In the genomic region with DNA sequence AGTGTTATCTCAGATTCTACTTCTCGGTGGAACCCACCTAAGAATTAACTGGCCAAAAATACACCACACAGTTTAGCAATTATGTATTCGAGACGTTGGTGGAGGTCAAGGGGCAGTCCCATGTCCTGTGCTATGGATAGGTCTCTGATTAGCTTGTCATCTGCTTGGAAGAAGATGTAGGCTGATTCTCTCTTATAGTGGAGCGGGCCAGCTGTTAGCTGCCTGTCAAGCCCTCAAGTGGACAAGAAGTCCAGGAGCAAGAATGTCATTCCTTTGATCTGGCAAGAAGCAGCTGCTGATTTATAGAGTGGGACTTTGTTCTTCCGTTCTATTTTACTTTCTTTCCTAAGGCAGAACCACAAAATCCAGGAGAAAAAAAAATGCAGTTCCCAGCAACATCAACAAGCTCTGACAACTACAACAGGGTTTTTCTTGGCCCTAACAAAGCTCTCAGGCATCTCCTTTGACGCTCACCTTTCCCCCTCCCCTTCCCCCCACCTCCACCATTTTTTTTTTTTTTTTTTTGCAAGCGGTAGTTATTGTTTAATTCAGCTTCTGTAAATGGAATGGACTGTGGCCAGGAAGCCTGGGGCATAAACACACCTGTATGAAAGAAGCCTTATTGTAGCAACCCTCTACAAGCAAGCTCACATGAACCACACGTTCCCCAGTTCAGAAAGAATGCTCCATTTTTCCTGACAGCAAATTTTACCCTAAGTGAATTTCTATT, we compare ENCODE assay signal across 17 mouse cellular contexts.
DNase-seq lines count a peak whose midpoint lies in the region; ATAC-seq and TF ChIP-seq lines count a peak whose summit lies in the region.
"Had no signal": no experiment of that assay in that cellular context is flagged by ENCODE, and none has a peak within 500 bp of the region (broad histone marks: within the 10 kb centered on the region; RNA-seq: fewer than 3 reads in every experiment).

No protein-coding gene starts in this region.

- WGBS in hindbrain, embryonic 12.5 days = 64% methylated on average over 8 of the region's 8 CpGs
- 63% methylated on average over 8 of the region's 8 CpGs for WGBS in hindbrain, embryonic 11.5 days
- 47% methylated on average over 8 of the region's 8 CpGs for WGBS in embryonic facial prominence, embryonic 14.5 days

- peaks cover 13% of the 10 kb centered on the region for H3K4me1 ChIP-seq in hindbrain, embryonic 12.5 days
- H3K4me1 ChIP-seq in hindbrain, embryonic 11.5 days (replicated peaks; ENCODE audit: control insufficient read depth, insufficient read depth, low read length) = no peaks in the 10 kb centered on the region
- peaks cover 0 to 4% of the 10 kb centered on the region in 2 experiments; a peak in 1 of 4 replicates for H3K4me1 ChIP-seq in ES-E14 (ENCODE audit: control insufficient read depth in 2 of 2, insufficient read depth in 2 of 2, low read length in 2 of 2, poor library complexity in 1 of 2)
- H3K4me1 ChIP-seq in embryonic facial prominence, embryonic 14.5 days (ENCODE audit: control insufficient read depth, insufficient read depth, low read length) = peaks cover 4% of the 10 kb centered on the region; the same call in 1 of the 2 replicates
- H3K4me1 ChIP-seq: liver, embryonic 12.5 days had no signal

- H3K27ac ChIP-seq in hindbrain, embryonic 12.5 days = peak overlapping the region; percentile 12; the same call in 1 of the 2 replicates
- no peak overlapping the region for H3K27ac ChIP-seq in hindbrain, embryonic 11.5 days (ENCODE audit: low read depth, low read length)
- no peak overlapping the region for H3K27ac ChIP-seq in ES-E14 (ENCODE audit: insufficient read depth, low read depth, low read length, poor library complexity, severe bottlenecking)
- H3K27ac ChIP-seq in embryonic facial prominence, embryonic 14.5 days (replicated peaks; ENCODE audit: low read depth, low read length) = no peak overlapping the region
- H3K27ac ChIP-seq: forebrain, embryonic 12.5 days; heart, embryonic 15.5 days; liver, embryonic 12.5 days; midbrain, embryonic 10.5 days had no signal

- H3K9ac ChIP-seq in hindbrain, embryonic 12.5 days = no peak overlapping the region
- no peak overlapping the region for H3K9ac ChIP-seq in hindbrain, embryonic 11.5 days (ENCODE audit: low read depth, low read length)
- no peak overlapping the region for H3K9ac ChIP-seq in ES-E14 (ENCODE audit: insufficient read depth, low read depth, low read length, poor library complexity, severe bottlenecking)
- H3K9ac ChIP-seq in embryonic facial prominence, embryonic 14.5 days (ENCODE audit: low read depth, low read length) = no peak overlapping the region
- H3K9ac ChIP-seq: forebrain, embryonic 12.5 days; heart, embryonic 15.5 days; liver, embryonic 12.5 days had no signal

- in situ Hi-C loops in ES-E14 (cut with MboI; ENCODE audit: low sequenced_read_pairs in 2 of 2, unreplicated experiment in 2 of 2) = no loop called here

- no peaks in the 10 kb centered on the region for H3K9me3 ChIP-seq in hindbrain, embryonic 12.5 days (replicated peaks)
- no peaks in the 10 kb centered on the region for H3K9me3 ChIP-seq in hindbrain, embryonic 11.5 days (ENCODE audit: control insufficient read depth, low read length)
- H3K9me3 ChIP-seq in ES-E14 (ENCODE audit: control insufficient read depth, insufficient read depth, low read depth, low read length) = no peaks in the 10 kb centered on the region
- H3K9me3 ChIP-seq in embryonic facial prominence, embryonic 14.5 days (ENCODE audit: control insufficient read depth, low read length) = no peaks in the 10 kb centered on the region
- H3K9me3 ChIP-seq: forebrain, embryonic 12.5 days; heart, embryonic 15.5 days; liver, embryonic 12.5 days; midbrain, embryonic 10.5 days had no signal

- no peaks in the 10 kb centered on the region for H3K36me3 ChIP-seq in hindbrain, embryonic 12.5 days
- no peaks in the 10 kb centered on the region for H3K36me3 ChIP-seq in hindbrain, embryonic 11.5 days (ENCODE audit: control insufficient read depth, insufficient read depth, low read length)
- H3K36me3 ChIP-seq in ES-E14 (ENCODE audit: control insufficient read depth, insufficient read depth, low read length, poor library complexity, severe bottlenecking) = no peaks in the 10 kb centered on the region
- no peaks in the 10 kb centered on the region for H3K36me3 ChIP-seq in embryonic facial prominence, embryonic 14.5 days (ENCODE audit: control insufficient read depth, insufficient read depth, low read length)
- H3K36me3 ChIP-seq: G1E; heart, embryonic 15.5 days; liver, embryonic 12.5 days; midbrain, embryonic 10.5 days had no signal

- ATAC-seq in hindbrain, embryonic 12.5 days (ENCODE audit: low FRiP score) = no peak
- ATAC-seq in hindbrain, embryonic 11.5 days (ENCODE audit: low FRiP score) = no peak
- peak; percentile 43; the same call in 1 of the 2 replicates for ATAC-seq in embryonic facial prominence, embryonic 14.5 days (ENCODE audit: low read depth)
- ATAC-seq: liver, embryonic 12.5 days had no signal

- no peak for DNase-seq in hindbrain, embryonic 11.5 days (ENCODE audit: low spot score)
- DNase-seq in kidney, postnatal 4 days = peak; percentile 30 to 47
- no peak for DNase-seq in kidney, adult 11 months
- no peak for DNase-seq in ES-E14 (ENCODE audit: low read depth, low spot score)
- peak; percentile 67 for DNase-seq in embryonic facial prominence, embryonic 14.5 days (ENCODE audit: low spot score)
- no peak for DNase-seq in ovary, adult 18-20 months (ENCODE audit: low spot score)
- DNase-seq: adrenal gland, postnatal 36 days; cerebellum, adult 2 months; gastrocnemius, postnatal 25 days; lung, postnatal 36 days; thymus, postnatal 4 days had no signal

- H3K4me3 ChIP-seq in hindbrain, embryonic 12.5 days = no peak overlapping the region
- H3K4me3 ChIP-seq in hindbrain, embryonic 11.5 days (ENCODE audit: low read depth, low read length) = no peak overlapping the region
- H3K4me3 ChIP-seq in ES-E14 (ENCODE audit: insufficient read depth in 1 of 2, low read depth in 1 of 2, low read length in 2 of 2, poor library complexity in 1 of 2, severe bottlenecking in 1 of 2) = no peak overlapping the region
- H3K4me3 ChIP-seq in embryonic facial prominence, embryonic 14.5 days (ENCODE audit: low read depth, low read length) = no peak overlapping the region
- H3K4me3 ChIP-seq: forebrain, embryonic 12.5 days; heart, embryonic 15.5 days; liver, embryonic 12.5 days; midbrain, embryonic 10.5 days had no signal

- H3K4me2 ChIP-seq in hindbrain, embryonic 12.5 days (replicated peaks) = no peak overlapping the region
- H3K4me2 ChIP-seq in hindbrain, embryonic 11.5 days (replicated peaks; ENCODE audit: low read depth, low read length) = no peak overlapping the region
- H3K4me2 ChIP-seq in embryonic facial prominence, embryonic 14.5 days (ENCODE audit: low read depth, low read length) = no peak overlapping the region
- H3K4me2 ChIP-seq: forebrain, embryonic 12.5 days; heart, embryonic 15.5 days; liver, embryonic 12.5 days had no signal

- H3K27me3 ChIP-seq in hindbrain, embryonic 12.5 days = no peaks in the 10 kb centered on the region
- no peaks in the 10 kb centered on the region for H3K27me3 ChIP-seq in hindbrain, embryonic 11.5 days (ENCODE audit: control insufficient read depth, insufficient read depth, low read length)
- H3K27me3 ChIP-seq in embryonic facial prominence, embryonic 14.5 days (replicated peaks; ENCODE audit: control insufficient read depth, insufficient read depth, low read length) = no peaks in the 10 kb centered on the region
- H3K27me3 ChIP-seq: forebrain, embryonic 12.5 days; heart, embryonic 15.5 days; liver, embryonic 12.5 days had no signal

TF ChIP-seq in ES-E14, 5 proteins besides CTCF, POLR2A, EP300 and RAD21:
- no peak for TF ChIP-seq MAFK (IDR thresholded peaks at IDR 0.05; ENCODE audit: insufficient read depth, low read depth, low read length)
- peak; percentile 62; the same call in 1 of the 2 replicates for TF ChIP-seq ZNF384 (IDR thresholded peaks at IDR 0.05; ENCODE audit: low read depth, low read length)
- TF ChIP-seq CHD2 (IDR thresholded peaks at IDR 0.05; ENCODE audit: low read depth, low read length) = no peak

Comparison
In these comparisons a context has a peak if more than half of its experiments do, and no peak if none do; other contexts are left out.
1. DNase-seq: peak in kidney, postnatal 4 days (2 of 2) and embryonic facial prominence, embryonic 14.5 days (single experiment); none in hindbrain, embryonic 11.5 days (single experiment), kidney, adult 11 months (single experiment), ES-E14 (single experiment) and ovary, adult 18-20 months (single experiment).